Mouse (Mus musculus): ENCODE data around the gene Tbx2.

DNA sequence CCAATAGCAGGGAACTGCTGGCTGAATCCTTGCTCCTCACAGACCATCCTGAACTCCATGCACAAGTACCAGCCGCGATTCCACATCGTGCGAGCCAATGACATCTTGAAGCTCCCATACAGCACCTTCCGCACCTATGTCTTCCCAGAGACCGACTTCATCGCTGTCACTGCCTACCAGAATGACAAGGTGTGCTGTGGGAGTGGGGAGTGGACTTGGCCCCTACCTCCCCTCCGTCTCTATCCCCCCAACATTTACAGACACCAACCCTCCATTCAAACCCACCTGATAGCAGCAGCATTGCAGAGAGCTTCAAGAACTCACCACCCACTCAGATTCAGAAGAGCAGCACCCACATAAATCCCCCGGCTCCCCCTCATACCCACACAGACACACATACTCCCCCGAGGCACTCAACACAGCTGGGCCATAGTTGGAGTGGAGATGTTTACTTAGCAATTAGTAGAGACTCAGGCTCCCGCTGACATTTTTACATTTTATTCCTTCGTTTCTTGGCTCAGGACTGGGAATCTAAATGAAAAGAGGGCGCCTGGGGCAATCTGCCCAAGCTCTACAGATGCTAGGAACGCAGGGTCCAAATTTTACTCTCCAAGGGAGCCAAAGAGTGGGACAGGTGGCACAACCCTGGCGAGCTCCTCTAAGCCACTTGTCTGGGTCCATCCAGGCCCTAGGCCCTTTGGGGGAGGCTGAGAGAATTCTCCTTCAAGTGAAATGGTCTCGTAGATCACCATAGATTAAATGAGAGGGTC is 3.6 kb downstream of the Tbx2 start:
- TF ChIP-seq CTCF (IDR thresholded peaks at IDR 0.05; ENCODE audit: borderline replicate concordance, insufficient read depth, low read length) (no peak), POLR2A (IDR thresholded peaks at IDR 0.05; ENCODE audit: low read depth, low read length) (no peak)

Measured in embryonic fibroblast, embryonic 13.5 days (primary cell).